Mouse (Mus musculus): ENCODE data around the gene Zfhx3. TPM values are rescaled to one million over a fixed set of nuclear protein-coding genes. Genes with fewer than 3 reads are reported as not detected.

Zfhx3 gene
- polyA plus RNA-seq, 1 experiment, result 6.6 TPM

- Histone ChIP-seq H3K27ac (ENCODE audit: control insufficient read depth, insufficient read depth, low read depth, low read length, poor library complexity) (no peak overlapping the region), H3K4me1 (ENCODE audit: control insufficient read depth, insufficient read depth, low read length) (peaks cover 2% of the 10 kb centered on the region; the same call in 1 of the 2 replicates), H3K4me3 (replicated peaks; ENCODE audit: control insufficient read depth, low read depth, low read length) (no peak overlapping the region)
- WGBS, result 37% methylated on average over 6 of the region's 6 CpGs
- TF ChIP-seq CTCF (IDR thresholded peaks at IDR 0.05; ENCODE audit: control insufficient read depth, insufficient read depth, low read length) (no peak), POLR2A (IDR thresholded peaks at IDR 0.05; ENCODE audit: borderline replicate concordance, control insufficient read depth, low read depth, low read length) (no peak)
Measured at GRCm38 (mm10) chr8:108706848-108707541, 764.6 kb downstream of the Zfhx3 start.

DNA sequence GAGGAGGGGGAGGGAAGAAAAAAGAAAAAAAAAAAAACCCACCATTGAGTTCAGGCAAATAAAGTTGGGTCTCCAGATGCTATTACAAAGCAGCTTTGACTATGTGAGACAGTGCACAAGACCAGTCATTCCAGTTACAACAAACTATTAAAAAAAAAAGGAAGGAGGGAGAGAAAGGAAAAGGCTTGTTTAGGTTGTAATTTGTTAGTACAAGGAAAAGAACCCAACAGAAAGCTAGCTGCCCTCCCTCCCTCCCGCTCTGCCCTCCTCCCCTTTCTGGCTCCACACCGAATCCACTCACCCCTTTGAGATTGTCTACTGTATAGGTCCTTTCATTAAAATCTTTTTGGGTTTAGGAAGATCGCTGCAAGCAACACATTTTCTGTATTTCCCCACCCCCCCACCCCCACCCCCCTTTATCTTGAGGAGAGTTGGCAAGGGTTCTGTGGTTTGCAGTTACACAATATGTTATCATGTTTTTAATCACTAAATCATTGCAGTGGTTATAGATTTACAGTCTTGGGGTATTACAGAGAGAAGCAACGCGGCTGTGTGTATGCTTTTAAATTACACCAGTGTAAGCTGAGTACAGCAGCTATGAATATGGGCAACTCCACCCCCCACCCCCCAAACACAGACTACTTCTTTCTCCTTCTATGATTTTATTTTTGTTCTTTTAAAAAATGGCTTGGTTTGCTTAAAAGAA, 765.3 kb downstream of the Zfhx3 start:
- TF ChIP-seq POLR2A (IDR thresholded peaks at IDR 0.05; ENCODE audit: borderline replicate concordance, control insufficient read depth, low read depth, low read length), result no peak
- TF ChIP-seq CTCF (IDR thresholded peaks at IDR 0.05; ENCODE audit: control insufficient read depth, insufficient read depth, low read length), result no peak
- Histone ChIP-seq H3K4me1 (ENCODE audit: control insufficient read depth, insufficient read depth, low read length) (peaks cover 2% of the 10 kb centered on the region; the same call in 1 of the 2 replicates), H3K27ac (ENCODE audit: control insufficient read depth, insufficient read depth, low read depth, low read length, poor library complexity) (no peak overlapping the region), H3K4me3 (replicated peaks; ENCODE audit: control insufficient read depth, low read depth, low read length) (no peak overlapping the region)
- 8% methylated on average over 5 of the region's 5 CpGs for WGBS

- no peak for TF ChIP-seq CTCF (IDR thresholded peaks at IDR 0.05; ENCODE audit: control insufficient read depth, insufficient read depth, low read length)
- no peak for TF ChIP-seq POLR2A (IDR thresholded peaks at IDR 0.05; ENCODE audit: borderline replicate concordance, control insufficient read depth, low read depth, low read length)
- WGBS, result 79% methylated on average over 8 of the region's 8 CpGs
- Histone ChIP-seq H3K27ac (ENCODE audit: control insufficient read depth, insufficient read depth, low read depth, low read length, poor library complexity) (no peak overlapping the region), H3K4me3 (replicated peaks; ENCODE audit: control insufficient read depth, low read depth, low read length) (no peak overlapping the region), H3K4me1 (ENCODE audit: control insufficient read depth, insufficient read depth, low read length) (no peaks in the 10 kb centered on the region; the same call in 1 of the 2 replicates)
Measured at GRCm38 (mm10) chr8:108708833-108709387, 766.5 kb downstream of the Zfhx3 start.

- TF ChIP-seq CTCF (IDR thresholded peaks at IDR 0.05; ENCODE audit: control insufficient read depth, insufficient read depth, low read length), result no peak
- no peak for TF ChIP-seq POLR2A (IDR thresholded peaks at IDR 0.05; ENCODE audit: borderline replicate concordance, control insufficient read depth, low read depth, low read length)
- H3K4me3 ChIP-seq (replicated peaks; ENCODE audit: control insufficient read depth, low read depth, low read length), result no peak overlapping the region
- no peak overlapping the region for H3K27ac ChIP-seq (ENCODE audit: control insufficient read depth, insufficient read depth, low read depth, low read length, poor library complexity)
- 74% methylated on average over 2 of the region's 2 CpGs for WGBS
- H3K4me1 ChIP-seq (ENCODE audit: control insufficient read depth, insufficient read depth, low read length), result no peaks in the 10 kb centered on the region; the same call in 1 of the 2 replicates
Measured at GRCm38 (mm10) chr8:108709441-108709840, 767.0 kb downstream of the Zfhx3 start.

DNA sequence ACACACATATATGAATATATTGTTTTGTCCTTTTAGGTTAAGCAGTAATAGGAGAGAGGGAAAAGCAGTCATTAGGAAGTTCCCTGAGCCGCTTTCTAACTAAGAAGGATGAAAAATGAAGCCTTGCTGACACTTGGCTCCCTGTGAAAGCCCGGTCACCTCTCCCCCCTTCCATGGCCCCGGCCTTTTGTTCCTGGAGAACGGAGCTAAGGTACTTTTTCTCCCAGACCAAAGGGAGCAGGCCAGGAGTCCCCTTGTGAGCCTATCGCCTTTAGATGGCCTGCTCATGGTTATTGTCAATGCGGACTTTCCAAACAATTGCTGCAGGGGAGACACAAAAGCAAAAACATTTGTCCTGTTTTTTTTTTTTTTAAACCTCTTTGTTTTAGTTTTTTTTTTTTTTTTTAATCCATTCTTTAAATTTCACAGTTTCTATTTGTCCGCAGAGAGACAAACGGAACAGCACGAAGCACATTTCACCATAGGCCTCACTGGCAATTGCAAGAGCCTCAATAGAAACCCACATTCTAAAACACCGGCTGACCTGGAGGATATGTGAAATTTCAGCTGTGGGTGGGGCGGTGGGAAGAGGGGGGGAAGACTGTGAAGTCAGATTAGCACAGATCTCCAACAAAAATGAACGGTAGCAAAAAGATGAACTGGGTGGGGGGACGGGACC, 767.6 kb downstream of the Zfhx3 start:
- 57% methylated on average over 13 of the region's 13 CpGs for WGBS
- no peak overlapping the region for H3K27ac ChIP-seq (ENCODE audit: control insufficient read depth, insufficient read depth, low read depth, low read length, poor library complexity)
- H3K4me1 ChIP-seq (ENCODE audit: control insufficient read depth, insufficient read depth, low read length), result no peaks in the 10 kb centered on the region; the same call in 1 of the 2 replicates
- TF ChIP-seq POLR2A (IDR thresholded peaks at IDR 0.05; ENCODE audit: borderline replicate concordance, control insufficient read depth, low read depth, low read length) (no peak), CTCF (IDR thresholded peaks at IDR 0.05; ENCODE audit: control insufficient read depth, insufficient read depth, low read length) (no peak)
- no peak overlapping the region for H3K4me3 ChIP-seq (replicated peaks; ENCODE audit: control insufficient read depth, low read depth, low read length)

DNA sequence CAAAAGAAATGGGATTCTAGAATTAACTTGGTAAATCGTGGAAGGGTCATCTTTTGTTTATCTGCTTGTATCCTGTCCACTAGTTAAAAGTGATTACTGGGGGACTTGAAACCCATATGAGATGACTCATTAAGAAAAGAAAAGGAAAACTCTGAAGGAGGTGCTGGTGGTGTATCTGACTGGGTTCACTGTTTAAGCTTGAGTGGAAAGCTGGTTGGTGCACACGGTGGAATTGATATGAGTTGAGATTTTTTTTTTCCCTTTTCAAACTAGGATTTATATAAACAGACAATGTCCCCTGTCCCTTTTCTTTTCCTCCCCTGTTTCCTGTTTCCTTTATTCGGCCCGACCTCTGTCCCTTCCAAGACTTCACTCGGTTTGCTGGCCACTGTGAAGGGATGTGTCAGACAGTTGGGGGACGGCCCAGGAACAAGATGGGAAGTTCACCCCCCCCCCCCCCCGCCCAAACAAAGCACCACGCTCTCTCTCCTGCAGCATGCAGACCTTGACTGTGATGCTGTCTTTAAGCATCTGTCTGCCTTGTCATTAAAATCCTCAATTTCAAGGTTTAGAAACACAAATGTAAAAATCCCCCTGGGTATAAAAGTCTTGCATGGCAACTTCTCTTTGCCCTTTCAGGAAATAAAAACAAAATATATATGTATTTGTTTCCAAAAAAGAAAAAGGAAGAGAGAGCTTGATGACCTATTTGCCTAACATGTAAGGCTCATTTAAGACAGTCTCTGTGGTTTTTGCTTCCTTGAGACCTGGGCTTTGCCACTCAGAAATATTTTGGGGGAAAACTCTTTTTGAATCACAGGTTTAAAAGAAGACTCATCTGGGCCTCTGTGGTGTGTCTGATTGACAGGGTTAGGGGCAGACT, 768.4 kb downstream of the Zfhx3 start:
- Histone ChIP-seq H3K4me1 (ENCODE audit: control insufficient read depth, insufficient read depth, low read length) (peaks cover 2% of the 10 kb centered on the region), H3K27ac (ENCODE audit: control insufficient read depth, insufficient read depth, low read depth, low read length, poor library complexity) (no peak overlapping the region), H3K4me3 (replicated peaks; ENCODE audit: control insufficient read depth, low read depth, low read length) (no peak overlapping the region)
- TF ChIP-seq POLR2A (IDR thresholded peaks at IDR 0.05; ENCODE audit: borderline replicate concordance, control insufficient read depth, low read depth, low read length) (no peak), CTCF (IDR thresholded peaks at IDR 0.05; ENCODE audit: control insufficient read depth, insufficient read depth, low read length) (no peak)
- 33% methylated on average over 8 of the region's 8 CpGs for WGBS

GRCm38 (mm10) chr8:108711490-108711793, 769.0 kb downstream of the Zfhx3 start:
- WGBS, result 84% methylated on average over 5 of the region's 5 CpGs
- Histone ChIP-seq H3K4me3 (replicated peaks; ENCODE audit: control insufficient read depth, low read depth, low read length) (no peak overlapping the region), H3K4me1 (ENCODE audit: control insufficient read depth, insufficient read depth, low read length) (peaks cover 2% of the 10 kb centered on the region), H3K27ac (ENCODE audit: control insufficient read depth, insufficient read depth, low read depth, low read length, poor library complexity) (no peak overlapping the region)
- TF ChIP-seq POLR2A (IDR thresholded peaks at IDR 0.05; ENCODE audit: borderline replicate concordance, control insufficient read depth, low read depth, low read length), result no peak
- no peak for TF ChIP-seq CTCF (IDR thresholded peaks at IDR 0.05; ENCODE audit: control insufficient read depth, insufficient read depth, low read length)
